Mouse (Mus musculus) spleen, adult 2 months (tissue): ENCODE measurements around the gene Dpf2. TPM values are rescaled to one million over a fixed set of nuclear protein-coding genes. Genes with fewer than 3 reads are reported as not detected.

Experiments
- DNase-seq, 2 experiments: peaks; one replicate each; pipeline versions ENCODE4 v3.0.0 to v3.0.0-alpha.2; 2012 to 2021; ENCODE audit warnings: low spot score in 2 of 2, low read depth in 1 of 2
- H3K27ac ChIP-seq: fragments of 200-500 bp; 2 replicates; pipeline ENCODE4 v1.5.1; 2012; ENCODE audit warnings: low read length, inconsistent platforms; ENCODE audit not compliant: insufficient read depth
- H3K27me3 ChIP-seq: fragments of 200-500 bp; 2 replicates; pipeline ENCODE4 v1.6.1; 2012; ENCODE audit warnings: mild to moderate bottlenecking, moderate library complexity, low read length, inconsistent platforms; ENCODE audit not compliant: control insufficient read depth, insufficient read depth
- H3K36me3 ChIP-seq: fragments of 200-500 bp; 2 replicates; pipeline ENCODE4 v1.6.1; 2012; ENCODE audit warnings: mild to moderate bottlenecking, low read length, inconsistent platforms; ENCODE audit not compliant: control insufficient read depth, insufficient read depth
- H3K4me1 ChIP-seq: fragments of 200-500 bp; 2 replicates; pipeline ENCODE4 v1.6.1; 2011; ENCODE audit warnings: inconsistent platforms; ENCODE audit not compliant: control insufficient read depth, insufficient read depth, insufficient read length
- H3K4me3 ChIP-seq: fragments of 200-500 bp; 2 replicates; pipeline ENCODE4 v1.5.1; 2011; ENCODE audit warnings: mild to moderate bottlenecking, inconsistent platforms; ENCODE audit not compliant: insufficient read depth, insufficient read length; ENCODE audit errors: extremely low read depth
- CTCF ChIP-seq: fragments of 200-500 bp; IDR thresholded peaks from 2 replicates; pipeline ENCODE4 v1.5.1; 2011; ENCODE audit warnings: mild to moderate bottlenecking, inconsistent platforms; ENCODE audit not compliant: insufficient read depth, insufficient read length, insufficient replicate concordance; ENCODE audit errors: extremely low read depth
- POLR2A ChIP-seq: fragments of 200-500 bp; IDR thresholded peaks from 2 replicates; pipeline ENCODE4 v1.6.1; 2011; ENCODE audit warnings: low read depth, low read length, inconsistent platforms
- WGBS: fragments of 180-500 bp; shearing (Covaris S2); methylation state at CpG from one replicate; pipeline ENCODE4 v1.1.7; 2018; 5-methylcytosine and 5-hydroxymethylcytosine counted together
- polyA plus RNA-seq: library from polyadenylated mRNA; depleted of rRNA; stranded (reverse); fragments of >200 nt; gene quantifications from 2 replicates; pipeline ENCODE4 v1.2.3, GENCODE M21; 2012; rRNA removed

Dpf2 gene
- 59.9 and 74.8 TPM in 2 replicates for polyA plus RNA-seq

- WGBS, result 7% methylated on average over 13 of the region's 13 CpGs
- H3K36me3 ChIP-seq, result no peaks in the 10 kb centered on the region
- no peak for TF ChIP-seq CTCF
These were observed at the start of gene Dpf2 for GRCm38 (mm10) chr19:5913007-5913719. Gene Dpf2 (minus strand): TSS chr19:5913010.

GRCm38 (mm10) chr19:5957371-5957770 is 44.6 kb upstream of the Dpf2 start:
- no peak for TF ChIP-seq CTCF
- no peak for TF ChIP-seq POLR2A
- DNase-seq, result no peak
- no peaks in the 10 kb centered on the region for H3K4me1 ChIP-seq
- 96% methylated on average over 5 of the region's 5 CpGs for WGBS
- H3K27me3 ChIP-seq, result no peaks in the 10 kb centered on the region
- peaks cover 17% of the 10 kb centered on the region for H3K36me3 ChIP-seq
- H3K27ac ChIP-seq, result no peak overlapping the region
- H3K4me3 ChIP-seq, result no peak overlapping the region

More at GRCm38 (mm10) chr19:5913007-5913719, at the start of gene Dpf2:
- H3K4me3 ChIP-seq, result peak within 1 kb of the TSS; percentile 88
- DNase-seq, result no peak
- H3K27me3 ChIP-seq, result no peaks in the 10 kb centered on the region
- peaks cover 11% of the 10 kb centered on the region; the same call in 1 of the 2 replicates for H3K4me1 ChIP-seq
- H3K27ac ChIP-seq, result peak within 1 kb of the TSS; percentile 58

DNA sequence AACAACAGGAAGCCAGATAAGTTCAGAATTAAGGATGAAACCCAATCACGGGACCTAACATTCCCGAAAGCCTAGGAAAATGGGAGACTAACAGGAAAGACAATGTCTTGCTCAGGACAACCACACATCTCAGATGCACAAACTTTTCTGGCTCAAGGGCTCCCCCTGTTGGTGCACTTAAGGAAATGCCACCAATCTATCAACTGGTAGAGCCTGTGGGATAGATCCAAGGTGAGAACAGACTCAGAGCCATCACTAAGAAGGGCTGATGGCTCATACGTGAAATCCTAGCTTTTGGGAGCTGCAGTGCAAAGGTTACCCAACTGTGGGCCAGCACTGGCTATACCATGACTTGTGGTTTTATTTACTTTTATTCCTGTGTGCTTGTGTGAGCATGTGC is 43.9 kb upstream of the Dpf2 start:
- Histone ChIP-seq H3K4me1 (no peaks in the 10 kb centered on the region), H3K27me3 (no peaks in the 10 kb centered on the region), H3K4me3 (no peak overlapping the region), H3K36me3 (peaks cover 19% of the 10 kb centered on the region), H3K27ac (no peak overlapping the region)
- peak; percentile 28 to 67 for DNase-seq
- peak; percentile 56; the same call in 1 of the 2 replicates for TF ChIP-seq CTCF
- TF ChIP-seq POLR2A, result no peak
- WGBS, result 44% methylated on average over 3 of the region's 3 CpGs

DNA sequence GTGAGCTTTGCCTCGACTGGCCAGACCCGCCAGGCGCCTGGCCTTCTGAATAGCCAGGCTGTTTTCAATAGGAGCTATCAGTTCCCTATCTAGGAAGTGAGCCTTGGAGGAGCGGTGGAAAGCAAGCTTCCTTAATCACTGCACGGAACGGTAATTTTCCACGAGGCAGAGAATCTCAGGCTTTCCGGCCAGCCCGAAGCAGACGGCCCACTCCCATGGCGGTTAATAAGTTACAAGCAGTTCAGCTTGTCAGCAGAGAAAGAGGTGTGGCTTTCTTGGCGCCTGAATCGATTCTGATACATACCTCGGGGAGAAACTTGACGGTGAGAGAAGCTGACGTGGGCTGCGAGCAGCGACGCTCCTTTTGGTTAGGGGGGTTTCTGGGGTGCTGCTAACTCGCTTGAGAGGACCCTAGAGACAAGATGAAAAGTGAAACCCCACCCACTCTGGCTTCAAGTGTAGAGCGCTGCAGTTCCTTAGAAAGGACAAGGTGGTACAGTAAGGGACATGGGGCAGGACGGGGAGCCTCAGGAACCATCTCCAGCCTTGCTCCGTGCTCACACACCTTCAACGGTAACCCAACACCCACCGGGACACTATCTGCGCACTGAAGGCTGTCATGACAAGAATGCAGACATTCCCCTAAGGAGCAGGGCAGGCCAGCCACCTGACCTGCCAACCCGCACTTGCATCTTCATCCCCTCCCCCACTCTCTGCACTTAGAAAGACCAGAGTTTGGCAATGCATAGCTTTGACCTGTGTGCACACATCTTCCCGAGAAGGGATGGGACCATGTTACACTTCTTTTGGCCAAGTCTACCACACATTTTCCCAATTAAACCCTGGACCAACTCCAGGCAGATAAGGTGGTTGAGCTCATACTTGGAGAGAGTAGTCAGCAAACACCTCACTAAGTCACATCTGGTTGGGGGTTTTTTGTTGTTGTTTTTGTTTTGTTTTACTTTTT is 43.2 kb upstream of the Dpf2 start:
- no peak for DNase-seq
- Histone ChIP-seq H3K27ac (no peak overlapping the region), H3K4me1 (no peaks in the 10 kb centered on the region), H3K36me3 (peaks cover 20% of the 10 kb centered on the region), H3K4me3 (no peak overlapping the region), H3K27me3 (no peaks in the 10 kb centered on the region)
- 94% methylated on average over 28 of the region's 28 CpGs for WGBS
- no peak for TF ChIP-seq POLR2A
- no peak for TF ChIP-seq CTCF

DNA sequence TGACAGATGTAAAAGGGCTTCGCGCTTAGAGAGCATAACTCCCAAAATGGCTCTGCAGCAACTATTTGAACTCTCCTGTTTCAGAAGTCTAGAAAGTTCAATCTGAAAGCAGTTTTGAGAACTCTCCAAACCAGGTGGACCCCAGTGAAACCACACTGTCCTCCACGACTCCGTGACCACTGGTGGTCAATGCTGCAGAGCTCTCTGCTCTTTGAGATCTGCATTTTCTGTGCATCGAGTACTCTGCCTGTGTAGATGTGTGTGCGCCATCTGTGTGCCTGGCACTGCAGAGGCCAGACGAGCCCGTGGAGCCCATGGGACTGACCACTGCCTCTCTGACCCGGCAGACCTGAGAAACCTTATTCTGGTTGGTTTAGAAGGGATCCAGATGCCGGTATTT is 42.1 kb upstream of the Dpf2 start:
- H3K36me3 ChIP-seq, result peaks cover 26% of the 10 kb centered on the region
- 92% methylated on average over 10 of the region's 10 CpGs for WGBS
- H3K27ac ChIP-seq, result no peak overlapping the region

GRCm38 (mm10) chr19:5954031-5954710 is 41.4 kb upstream of the Dpf2 start:
- Histone ChIP-seq H3K36me3 (peaks cover 31% of the 10 kb centered on the region), H3K27me3 (no peaks in the 10 kb centered on the region), H3K4me1 (no peaks in the 10 kb centered on the region), H3K4me3 (no peak overlapping the region), H3K27ac (no peak overlapping the region)
- TF ChIP-seq CTCF (no peak), POLR2A (no peak)
- no peak for DNase-seq
- 95% methylated on average over 22 of the region's 22 CpGs for WGBS

More for the DNA sequence above, 42.1 kb upstream of the Dpf2 start:
- no peaks in the 10 kb centered on the region for H3K27me3 ChIP-seq
- H3K4me1 ChIP-seq, result no peaks in the 10 kb centered on the region
- TF ChIP-seq CTCF, result no peak
- no peak for TF ChIP-seq POLR2A
- no peak for DNase-seq
- no peak overlapping the region for H3K4me3 ChIP-seq
